Mouse (Mus musculus) cortical plate, adult 2 months (tissue): ENCODE measurements around the gene Vmp1.

ENCODE experiments used
- CTCF ChIP-seq: fragments of 200-500 bp; IDR thresholded peaks from 2 replicates; pipeline ENCODE4 v1.5.1; 2011; ENCODE audit warnings: mild to moderate bottlenecking, control low read depth, low read length; ENCODE audit not compliant: insufficient read depth; ENCODE audit errors: extremely low read depth
- POLR2A ChIP-seq: fragments of 200-500 bp; IDR thresholded peaks from 2 replicates; pipeline ENCODE4 v1.6.1; 2011; ENCODE audit warnings: mild to moderate bottlenecking, low read length, control low read depth; ENCODE audit not compliant: insufficient read depth; ENCODE audit errors: extremely low read depth

DNA sequence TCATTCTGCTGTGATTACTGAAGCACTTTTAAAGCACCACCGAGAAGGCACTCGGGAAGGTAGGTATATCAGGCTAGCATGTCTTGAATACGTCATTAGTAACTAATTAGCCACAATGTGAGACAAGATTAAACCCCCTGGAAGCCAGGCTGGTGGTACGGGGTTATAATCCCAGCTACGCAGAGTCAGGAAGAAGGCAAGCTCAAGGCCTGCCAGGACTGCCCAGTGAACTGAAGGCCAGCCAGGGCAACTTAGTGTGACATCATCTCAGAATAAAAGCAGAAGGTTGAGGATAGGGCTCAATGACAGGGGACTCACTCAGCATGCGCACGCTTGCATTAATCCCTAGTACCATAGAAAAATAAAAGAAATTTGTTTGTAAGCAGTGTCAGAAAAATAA lies 53.7 kb downstream of the Vmp1 start:
- no peak for TF ChIP-seq POLR2A
- TF ChIP-seq CTCF: no peak
